Mouse (Mus musculus): Measurements from ENCODE around the gene Btbd7. TPM values are rescaled to one million over a fixed set of nuclear protein-coding genes. Genes with fewer than 3 reads are reported as not detected.

The Btbd7 gene
- total RNA-seq (2014; fragmentation: Nextera tagmentation), result 13.0 and 15.8 TPM in 2 replicates
- total RNA-seq (2017), result 15.8 and 18.2 TPM in 2 replicates

DNA sequence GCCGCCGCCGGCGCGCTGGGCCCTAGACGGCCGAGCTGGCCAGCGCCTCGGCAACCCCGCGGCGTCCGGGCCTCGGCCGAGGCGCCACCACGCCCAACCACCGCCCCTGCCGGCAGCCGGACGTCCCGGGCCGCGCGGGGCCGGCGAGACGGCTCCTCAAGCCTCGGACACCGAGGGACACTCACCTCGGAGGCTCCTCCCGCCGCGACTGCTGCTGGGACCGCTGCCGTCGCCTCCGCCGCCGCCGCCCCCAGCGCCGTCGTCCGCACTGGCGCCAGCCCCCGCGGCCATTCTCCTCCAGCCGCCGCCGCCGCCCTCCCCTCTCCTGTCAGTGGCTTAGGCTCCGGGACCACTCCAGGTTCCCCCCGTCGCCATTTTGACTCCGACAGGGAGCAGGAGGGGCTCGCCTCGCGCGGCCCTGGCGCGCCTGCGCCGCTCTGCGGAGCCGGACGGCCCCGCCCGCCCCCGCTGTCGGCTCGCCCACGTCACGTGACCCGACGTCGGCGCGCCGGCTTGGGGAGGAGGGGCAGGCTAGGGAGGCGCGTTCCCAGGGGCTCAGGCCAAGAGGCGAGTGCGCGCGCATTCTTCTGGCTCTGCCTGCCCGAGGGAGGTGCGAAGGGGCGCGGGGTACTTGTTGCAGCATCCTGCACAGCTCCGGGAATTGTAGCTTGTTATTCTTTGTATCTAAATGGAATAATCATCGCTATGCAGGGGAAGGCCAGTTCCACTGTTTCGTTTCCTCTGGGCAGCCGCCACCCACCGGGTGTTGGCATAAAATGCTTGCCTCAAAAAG is at the start of gene Btbd7:
Btbd7 (minus strand) TSS at position 441 of the 793 bp plus-strand sequence.
- ATAC-seq (replicated peaks; ENCODE audit: poor library complexity, severe bottlenecking), result peak; percentile 79

DNA sequence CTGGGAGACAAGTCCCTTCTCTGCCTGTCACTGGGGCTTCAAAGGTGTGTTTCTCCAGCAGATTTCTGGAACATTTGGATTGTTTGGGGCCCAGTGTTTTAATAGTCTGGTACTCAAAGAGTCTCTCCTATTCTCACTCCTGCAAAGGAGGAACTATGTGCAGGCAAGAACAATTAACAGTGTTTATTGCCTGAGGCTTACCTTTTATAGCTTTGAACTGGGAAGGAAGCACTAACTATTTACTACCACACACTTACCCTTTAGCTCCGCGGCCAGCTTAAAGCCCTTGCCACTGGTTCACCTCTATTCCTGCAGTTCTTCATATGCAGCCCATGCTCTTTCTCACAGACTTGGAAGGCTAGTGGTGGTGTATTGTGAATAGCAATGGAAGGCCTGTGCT is 37.8 kb upstream of the Btbd7 start:
- no peak for ATAC-seq (replicated peaks; ENCODE audit: poor library complexity, severe bottlenecking)

DNA sequence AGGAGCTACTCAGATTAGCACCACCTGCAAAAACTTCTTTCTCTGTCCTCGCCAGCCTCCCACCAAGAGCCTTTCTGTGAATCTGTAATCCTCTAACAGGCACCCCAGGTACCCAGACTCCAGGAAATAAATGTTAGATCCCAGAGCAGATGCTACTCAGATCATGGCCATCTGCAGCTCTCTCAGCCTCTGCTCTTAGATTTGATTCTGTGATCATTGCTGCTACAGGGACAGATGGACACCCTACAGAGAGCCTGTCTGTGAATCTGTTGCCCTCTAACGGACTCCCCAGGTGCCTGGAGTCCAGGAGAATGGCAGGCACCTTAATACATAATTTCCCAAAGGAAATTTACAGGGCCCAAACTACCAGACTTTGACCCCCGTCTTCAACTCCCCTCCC is 29.9 kb upstream of the Btbd7 start:
- no peak for ATAC-seq (replicated peaks; ENCODE audit: poor library complexity, severe bottlenecking)

DNA sequence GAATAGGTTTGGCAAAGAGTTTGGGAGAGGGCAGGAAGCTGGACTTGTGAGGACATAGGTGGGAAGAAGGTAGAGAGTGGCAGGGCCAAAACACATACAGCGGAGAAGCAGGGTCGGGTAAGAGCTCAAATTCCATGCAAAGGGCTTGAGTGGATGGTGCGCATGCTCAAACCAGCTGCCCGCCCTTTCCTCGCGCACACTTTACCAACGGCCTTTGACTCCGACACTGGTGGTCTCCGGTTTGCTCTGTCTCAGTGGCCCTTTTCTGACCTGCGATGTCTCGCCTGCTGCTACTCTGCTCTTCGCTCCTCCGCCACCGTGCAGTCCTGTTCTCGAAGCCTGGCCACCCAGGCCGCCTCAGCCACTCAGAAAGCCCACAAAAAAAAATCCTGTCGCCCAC is 20.8 kb upstream of the Btbd7 start, which contains the start of gene Cox8c:
Cox8c (plus strand) TSS at position 226 of the 400 bp plus-strand sequence.
- no peak for ATAC-seq (replicated peaks; ENCODE audit: poor library complexity, severe bottlenecking)

DNA sequence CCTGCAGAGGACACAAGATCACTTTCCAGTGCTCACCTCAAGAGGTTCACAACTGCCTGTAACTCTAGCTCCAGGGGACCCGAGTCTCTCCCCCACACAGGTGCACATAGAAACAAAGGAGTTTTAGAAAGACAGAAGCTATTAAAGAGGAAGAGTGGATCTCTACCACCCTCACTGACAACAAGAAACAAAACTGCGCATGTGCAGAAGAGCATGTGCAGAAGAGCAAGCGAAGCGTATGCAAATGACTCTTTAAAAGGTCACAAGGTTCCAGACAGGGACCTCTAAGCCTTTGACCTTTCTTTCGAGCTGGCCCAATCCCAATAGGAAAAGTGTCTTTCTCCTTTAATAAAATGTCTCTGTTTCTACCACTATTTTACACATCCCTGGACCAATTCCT is 10.3 kb upstream of the Btbd7 start:
- ATAC-seq (replicated peaks; ENCODE audit: poor library complexity, severe bottlenecking), result no peak

DNA sequence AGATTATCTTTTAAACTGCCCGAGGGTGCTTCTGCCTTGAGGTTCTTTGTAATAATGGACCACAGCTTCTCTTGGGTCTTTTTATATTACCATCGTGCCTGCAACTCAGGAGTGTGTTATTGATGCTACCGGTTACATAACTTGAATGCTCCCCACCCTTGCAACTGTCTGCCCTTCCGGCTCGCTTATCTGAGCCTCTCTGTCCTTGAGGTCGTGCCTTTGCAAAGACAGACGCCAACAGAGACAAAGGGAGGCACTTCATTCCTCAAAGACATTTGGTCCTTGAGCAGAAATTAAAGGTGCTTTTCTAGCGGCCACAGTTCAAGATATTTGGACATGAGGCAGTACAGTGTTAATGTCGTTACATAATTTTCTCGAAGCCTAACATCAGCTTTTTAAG is 9.1 kb upstream of the Btbd7 start:
- no peak for ATAC-seq (replicated peaks; ENCODE audit: poor library complexity, severe bottlenecking)

DNA sequence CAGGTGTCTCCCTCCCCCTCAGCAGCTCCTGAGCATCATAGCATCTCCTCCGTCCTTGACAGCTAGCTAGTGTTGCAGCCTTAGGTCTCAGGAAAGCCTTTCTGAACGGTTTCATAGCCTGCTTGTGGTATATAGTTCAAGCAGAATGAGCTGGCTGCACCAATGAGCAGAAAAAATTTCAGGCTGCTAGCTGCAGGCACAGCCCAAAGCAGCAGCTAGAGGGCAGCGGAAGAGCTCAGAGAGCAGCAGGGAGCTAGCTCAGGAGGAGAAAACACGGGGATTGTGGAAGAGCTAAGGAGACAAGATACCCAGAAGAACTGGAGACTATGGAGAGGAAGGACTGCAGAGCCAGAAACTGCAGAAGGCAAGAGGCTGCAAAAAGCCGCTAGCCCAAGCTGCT is 7.5 kb upstream of the Btbd7 start:
- no peak; the same call in 1 of the 2 replicates for ATAC-seq (replicated peaks; ENCODE audit: poor library complexity, severe bottlenecking)

DNA sequence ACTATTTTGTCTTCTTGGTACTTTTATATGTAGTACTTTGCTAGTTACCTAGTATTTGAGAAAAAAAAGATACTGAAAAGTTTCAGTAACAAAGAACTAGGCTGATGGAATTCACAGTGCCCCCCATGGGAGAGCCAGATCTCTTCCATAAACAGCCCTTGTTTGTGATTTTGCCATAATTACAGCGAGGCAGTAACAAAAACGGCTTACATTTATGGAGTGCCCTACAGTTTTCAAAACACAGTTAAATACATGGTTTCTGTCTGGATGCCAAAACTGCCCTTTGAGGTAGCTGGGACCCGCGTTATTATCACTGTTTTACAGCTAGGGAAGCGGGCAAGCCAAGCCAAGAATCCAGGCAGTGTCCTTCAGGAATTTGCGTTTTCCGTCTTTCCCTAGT is 630 bp upstream of the Btbd7 start:
- no peak for ATAC-seq (replicated peaks; ENCODE audit: poor library complexity, severe bottlenecking)

DNA sequence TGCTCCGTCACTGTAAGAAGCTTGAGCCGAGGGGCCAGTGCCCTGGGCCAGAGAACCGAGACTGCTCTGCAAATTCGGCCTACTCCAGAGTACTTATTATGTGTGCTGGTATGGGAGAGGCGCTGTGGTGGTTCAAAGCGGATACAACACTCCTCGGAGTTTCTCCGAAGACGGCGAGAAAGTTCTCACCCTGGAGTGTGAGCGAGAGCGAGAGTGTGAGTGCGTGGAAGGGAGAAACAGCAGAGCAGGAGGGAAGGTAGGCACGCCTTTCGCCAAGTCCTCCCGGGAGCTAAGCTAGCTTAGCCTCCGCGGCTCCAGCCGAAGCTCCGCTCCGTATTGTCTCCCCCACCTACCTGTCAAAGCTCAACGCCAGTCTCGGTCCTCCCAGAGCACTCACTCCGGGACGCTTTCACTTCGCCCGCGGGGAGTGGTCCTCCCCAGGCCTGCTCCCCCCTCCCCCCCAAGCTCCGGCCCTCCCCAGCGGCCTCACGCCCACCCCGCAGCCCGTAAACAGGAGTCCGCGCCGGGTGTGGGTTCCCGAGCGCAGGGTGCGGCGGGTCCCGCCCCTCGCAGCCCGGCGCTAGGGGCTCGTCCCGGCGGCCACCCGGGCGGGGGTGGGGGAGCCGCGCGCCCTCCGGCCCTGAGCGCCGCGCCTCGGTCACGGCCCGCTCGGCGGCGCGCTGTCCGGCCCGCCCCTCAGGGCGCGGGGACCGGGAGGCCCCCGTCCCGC is 805 bp downstream of the Btbd7 start:
- peak; percentile 38 for ATAC-seq (replicated peaks; ENCODE audit: poor library complexity, severe bottlenecking)

DNA sequence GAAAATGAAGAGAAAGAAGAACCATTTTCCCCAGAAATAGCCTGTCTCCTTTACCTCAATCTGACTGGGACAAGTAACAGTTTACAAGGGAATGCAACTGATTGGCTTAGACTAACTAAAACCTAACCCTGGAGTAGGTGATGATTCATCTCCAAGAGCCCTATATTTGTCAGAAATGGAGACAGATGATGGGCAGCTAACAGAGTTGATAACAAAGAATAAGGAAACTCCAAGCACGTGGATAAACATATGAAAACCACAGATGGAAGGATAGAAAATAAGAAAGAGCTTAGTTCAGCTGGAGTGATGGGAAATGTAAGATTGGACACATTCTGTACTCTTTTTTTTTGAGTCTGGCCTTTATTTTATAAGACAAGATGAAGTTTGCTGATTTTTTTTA is 7.7 kb downstream of the Btbd7 start:
- no peak for ATAC-seq (replicated peaks; ENCODE audit: poor library complexity, severe bottlenecking)

DNA sequence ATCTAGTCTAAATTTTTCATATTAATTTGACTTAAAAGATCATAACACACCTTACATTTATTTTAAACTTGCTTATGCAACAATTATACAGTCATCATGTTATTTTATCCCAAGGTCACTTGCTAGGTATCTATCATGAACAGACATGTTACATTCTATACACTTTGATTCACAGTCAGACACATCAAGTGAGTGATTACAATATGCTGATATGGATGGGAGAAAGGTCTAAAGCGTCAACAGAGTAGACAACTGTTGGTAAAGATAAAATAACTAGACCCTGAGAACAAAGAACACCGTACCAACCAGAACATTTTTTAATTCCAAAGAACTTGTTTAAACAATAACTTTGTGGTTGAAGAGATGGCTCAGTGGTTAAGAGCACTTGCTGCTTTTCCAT is 8.5 kb downstream of the Btbd7 start:
- no peak for ATAC-seq (replicated peaks; ENCODE audit: poor library complexity, severe bottlenecking)

DNA sequence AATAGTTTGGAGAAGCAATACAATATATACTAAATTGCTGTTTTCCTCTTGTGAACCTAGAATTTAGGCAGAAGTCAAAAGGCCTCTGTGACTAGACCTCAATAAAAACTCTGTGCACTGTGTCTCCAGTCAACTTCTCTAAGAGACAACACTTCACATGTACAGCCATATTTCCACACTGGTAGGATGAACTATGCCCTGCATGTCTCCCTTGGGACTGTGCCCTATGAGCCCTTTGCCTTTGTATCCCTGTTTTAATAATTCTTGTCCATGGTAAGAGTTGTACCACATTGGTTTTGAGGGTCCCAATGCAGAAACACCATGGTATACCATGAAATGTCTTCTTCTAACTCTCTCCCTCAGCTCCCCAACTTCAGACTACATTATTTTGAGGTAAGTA is 17.5 kb downstream of the Btbd7 start:
- ATAC-seq (replicated peaks; ENCODE audit: poor library complexity, severe bottlenecking), result no peak

DNA sequence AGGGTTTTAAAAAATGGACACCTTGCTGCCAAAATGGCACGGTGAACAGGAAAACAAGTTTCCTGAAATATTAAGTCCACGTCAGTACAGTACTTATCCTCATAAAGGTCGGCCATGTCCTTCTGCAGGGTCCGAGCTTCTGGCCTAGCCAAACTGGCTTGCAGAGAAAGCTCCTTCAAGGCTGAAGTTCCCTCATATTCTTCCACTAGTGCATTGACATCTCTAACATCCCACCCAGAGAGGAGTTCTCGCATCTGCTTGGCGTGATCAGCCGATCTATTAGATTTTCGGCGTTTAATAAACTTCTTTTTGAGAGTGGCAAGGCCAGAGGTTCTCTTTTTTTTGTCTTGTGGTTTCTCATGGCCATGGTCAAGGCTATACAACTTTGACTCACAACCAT is 40.0 kb downstream of the Btbd7 start:
- no peak for ATAC-seq (replicated peaks; ENCODE audit: poor library complexity, severe bottlenecking)

DNA sequence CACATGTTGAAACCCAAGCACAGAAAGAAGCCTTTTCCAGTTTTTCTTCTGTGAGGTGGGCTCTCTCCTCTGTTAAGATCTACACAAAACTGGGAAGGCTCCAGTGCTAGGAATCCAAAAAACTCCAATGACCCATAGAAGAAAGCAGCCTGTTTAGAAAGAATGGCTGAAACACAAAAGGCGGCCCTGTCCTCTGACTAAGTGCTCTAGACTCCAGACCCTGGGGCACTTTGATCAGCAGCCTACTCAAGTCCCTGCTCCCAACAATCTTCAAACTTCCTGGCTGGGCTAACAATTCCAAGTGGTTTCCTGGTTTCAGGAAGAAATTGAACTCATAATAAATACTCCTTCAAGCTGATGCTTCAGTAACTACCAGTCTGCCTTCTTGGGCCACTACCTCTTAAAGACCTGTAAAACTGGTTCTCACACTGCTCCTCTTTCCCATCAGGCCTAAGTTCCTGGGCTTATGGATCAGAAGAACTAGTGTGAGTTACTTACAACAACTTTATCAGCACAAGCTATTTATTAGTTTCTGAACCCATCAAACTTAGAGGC is 45.4 kb downstream of the Btbd7 start:
- ATAC-seq (replicated peaks; ENCODE audit: poor library complexity, severe bottlenecking), result no peak

DNA sequence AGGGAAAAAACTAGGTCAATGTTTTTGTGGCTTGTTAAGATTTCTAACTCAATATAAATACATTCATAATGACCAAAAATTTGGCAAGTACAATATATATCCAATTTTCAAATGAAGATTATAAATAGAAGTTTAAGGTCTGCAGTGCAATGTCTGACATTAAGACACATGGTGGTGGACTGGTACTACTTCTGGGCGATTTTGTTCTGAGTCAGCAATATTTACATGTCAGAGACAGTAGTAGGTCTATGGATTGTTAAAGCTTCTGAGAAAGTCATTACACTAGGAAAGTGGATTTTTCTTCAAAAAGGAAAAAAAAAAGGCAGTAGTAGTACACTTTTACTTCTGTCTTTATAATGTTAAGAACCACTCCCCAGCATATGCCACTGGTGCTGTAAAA is 46.4 kb downstream of the Btbd7 start:
- ATAC-seq (replicated peaks; ENCODE audit: poor library complexity, severe bottlenecking), result no peak

DNA sequence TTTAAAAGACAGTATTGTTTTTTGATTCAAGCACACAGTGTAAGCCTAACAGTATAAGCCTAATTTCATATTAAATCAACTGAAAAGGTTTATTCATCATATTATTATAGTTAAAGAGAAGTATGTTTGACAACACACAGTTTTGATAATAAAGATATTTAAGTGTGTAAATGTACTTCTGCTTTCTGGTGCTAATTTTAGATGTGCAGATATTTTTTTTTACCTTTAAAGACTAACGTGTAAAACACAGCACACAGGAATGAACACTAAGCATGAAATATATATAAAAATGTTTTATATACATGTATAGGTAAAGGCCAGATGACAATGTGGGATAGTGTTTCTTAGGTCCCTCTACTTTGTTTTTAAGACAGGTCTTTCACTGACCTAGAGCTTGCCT is 51.2 kb downstream of the Btbd7 start:
- no peak for ATAC-seq (replicated peaks; ENCODE audit: poor library complexity, severe bottlenecking)

DNA sequence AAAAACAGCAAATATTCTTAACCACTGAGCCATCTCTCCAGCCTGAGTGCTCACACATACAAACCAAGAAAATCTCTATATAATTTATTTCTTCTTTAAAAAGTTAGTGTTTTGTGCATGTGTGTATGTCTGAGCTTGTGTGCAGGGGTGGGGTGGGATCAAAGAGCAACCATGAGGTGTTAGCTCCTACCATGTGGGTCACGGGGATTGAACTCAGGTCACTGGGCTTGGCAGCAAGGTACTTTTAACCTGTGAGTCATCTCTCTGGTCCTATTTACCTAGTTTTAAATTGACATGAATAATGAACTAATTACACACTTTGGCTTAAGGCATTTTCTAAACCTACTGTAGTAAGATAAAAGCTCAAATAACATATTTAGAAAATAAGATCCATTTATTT is 51.9 kb downstream of the Btbd7 start:
- no peak for ATAC-seq (replicated peaks; ENCODE audit: poor library complexity, severe bottlenecking)

DNA sequence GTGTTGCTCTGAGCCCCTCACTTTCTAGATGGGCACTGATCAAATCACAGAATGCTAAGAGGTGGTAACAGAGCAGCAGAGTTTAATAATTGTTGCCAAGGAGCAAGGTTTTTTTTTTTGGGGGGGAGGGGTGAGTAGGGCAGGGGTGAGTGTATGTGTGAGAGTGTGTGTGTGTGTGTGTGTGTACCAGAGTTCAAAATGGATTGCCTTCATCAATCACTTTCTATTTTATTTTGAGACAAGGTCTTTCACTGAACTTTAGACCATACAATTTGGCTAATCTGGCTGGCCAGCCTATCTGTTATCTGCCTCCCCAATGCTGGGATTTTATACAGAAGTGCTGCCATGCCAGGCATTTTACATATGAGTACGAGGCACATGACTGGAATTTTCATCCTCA is 63.4 kb downstream of the Btbd7 start:
- no peak for ATAC-seq (replicated peaks; ENCODE audit: poor library complexity, severe bottlenecking)

DNA sequence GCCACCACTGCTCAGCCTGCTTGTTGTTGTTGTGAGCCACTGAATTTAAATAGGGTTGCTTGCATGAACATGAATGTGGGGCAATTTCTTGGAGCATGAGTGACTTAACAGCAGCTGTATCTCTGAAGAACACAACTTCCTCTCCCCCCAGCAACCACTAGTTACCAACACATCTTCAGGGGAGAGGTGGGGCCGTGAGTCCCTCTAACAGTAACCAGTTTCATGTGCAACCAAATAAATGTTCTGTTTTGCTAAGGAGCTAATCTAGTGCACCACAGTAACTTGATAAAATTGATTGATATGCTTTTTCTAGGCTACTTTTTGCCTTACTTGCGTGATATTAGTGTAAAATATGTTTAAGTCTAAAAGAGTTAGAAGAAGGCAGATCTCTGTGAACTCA is 78.7 kb downstream of the Btbd7 start:
- ATAC-seq (replicated peaks; ENCODE audit: poor library complexity, severe bottlenecking), result peak; percentile 37; the same call in 1 of the 2 replicates

DNA sequence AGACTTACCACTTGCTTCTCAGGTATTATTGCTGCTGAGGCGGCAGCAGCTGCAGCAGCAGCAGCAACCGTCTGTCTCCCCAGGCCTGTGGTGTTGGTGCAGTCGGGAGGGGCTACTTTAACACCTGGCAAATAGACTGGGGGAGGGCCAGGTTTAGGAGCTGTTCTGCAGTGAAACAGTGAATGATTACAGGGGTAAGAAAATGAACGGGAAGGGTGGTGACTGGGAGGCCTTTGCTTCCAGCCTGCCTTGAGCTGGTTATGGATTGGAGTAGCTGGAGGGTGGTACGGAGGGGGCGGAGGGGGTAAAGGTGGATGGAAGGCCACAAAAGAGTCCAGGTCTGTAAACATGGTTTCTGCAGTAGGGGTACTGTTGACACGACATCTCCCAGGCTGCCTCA is 90.3 kb downstream of the Btbd7 start:
- no peak for ATAC-seq (replicated peaks; ENCODE audit: poor library complexity, severe bottlenecking)

DNA sequence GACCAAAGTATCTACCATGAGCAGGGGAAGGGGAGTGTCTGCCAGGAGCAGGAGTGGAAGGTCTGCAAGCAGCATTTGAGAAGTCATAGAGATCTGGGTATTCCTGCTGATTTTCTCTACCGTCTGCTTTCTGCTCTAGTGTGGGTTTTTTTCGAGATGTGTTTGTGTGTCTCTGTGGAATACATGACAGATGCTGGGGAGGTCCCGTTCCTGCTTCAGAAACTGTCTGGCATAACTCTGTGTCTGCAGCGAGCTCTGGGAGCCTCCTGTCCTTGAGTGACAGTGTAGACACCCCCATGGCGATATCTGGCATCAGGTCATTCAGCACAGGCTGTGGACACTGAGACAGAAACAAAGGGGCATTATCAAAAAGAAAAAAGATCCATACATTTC is 92.7 kb downstream of the Btbd7 start:
- ATAC-seq (replicated peaks; ENCODE audit: poor library complexity, severe bottlenecking), result no peak
